Mouse (Mus musculus) forebrain, embryonic 13.5 days (tissue): ENCODE measurements around the gene Ypel3. TPM values are rescaled to one million over a fixed set of nuclear protein-coding genes. Genes with fewer than 3 reads are reported as not detected.

ENCODE experiments used
- ATAC-seq: fragments of 200-750 bp; cut with Nextera tagmentation; 2 replicates; pipeline ENCODE4 v1.8.0; 2017
- H3K27ac ChIP-seq: fragments of 300-500 bp; sonication (generic); 2 replicates; pipeline ENCODE4 v1.5.1; 2015; ENCODE audit warnings: inconsistent platforms, mild to moderate bottlenecking, moderate library complexity
- H3K27me3 ChIP-seq: fragments of 300-500 bp; sonication (generic); 2 replicates; pipeline ENCODE4 v1.6.1; 2015; ENCODE audit warnings: mild to moderate bottlenecking, inconsistent platforms
- H3K36me3 ChIP-seq: fragments of 300-500 bp; sonication (generic); 2 replicates; pipeline ENCODE4 v1.6.1; 2015; ENCODE audit warnings: mild to moderate bottlenecking, inconsistent platforms; ENCODE audit not compliant: poor library complexity, severe bottlenecking
- H3K4me1 ChIP-seq: fragments of 300-500 bp; sonication (generic); 2 replicates; pipeline ENCODE4 v1.6.1; 2015; ENCODE audit warnings: inconsistent platforms
- H3K4me2 ChIP-seq: fragments of 300-500 bp; sonication (generic); 2 replicates; pipeline ENCODE4 v1.6.1; 2015; ENCODE audit warnings: inconsistent platforms, mild to moderate bottlenecking, moderate library complexity
- H3K4me3 ChIP-seq: fragments of 300-500 bp; sonication (generic); 2 replicates; pipeline ENCODE4 v1.5.1; 2015; ENCODE audit warnings: mild to moderate bottlenecking, inconsistent platforms
- H3K9ac ChIP-seq: fragments of 300-500 bp; sonication (generic); 2 replicates; pipeline ENCODE4 v1.6.1; 2015; ENCODE audit warnings: mild to moderate bottlenecking, inconsistent platforms
- H3K9me3 ChIP-seq: fragments of 300-500 bp; sonication (generic); replicated peaks from 2 replicates; pipeline ENCODE4 v1.6.1; 2016; ENCODE audit warnings: inconsistent platforms
- WGBS: fragments of 180-500 bp; shearing (Covaris S2); methylation state at CpG from one replicate; pipeline ENCODE4 v1.1.7; 2015; 5-methylcytosine and 5-hydroxymethylcytosine counted together
- polyA plus RNA-seq: library from polyadenylated mRNA; unstranded; fragments of >200 nt; fragmentation: Nextera tagmentation; extraction: Ambion mirVana; gene quantifications from 2 replicates; pipeline ENCODE4 v1.2.1, GENCODE M21; 2015

The Ypel3 gene
- polyA plus RNA-seq, 1 experiment from 2014 or later, result 143 TPM

GRCm38 (mm10) chr7:126807405-126807804 is 30.6 kb downstream of the Ypel3 start:
- Histone ChIP-seq H3K27ac (no peak overlapping the region), H3K4me2 (peak overlapping the region; percentile 88), H3K9me3 (no peaks in the 10 kb centered on the region), H3K9ac (peak overlapping the region; percentile 92), H3K4me1 (peaks cover 23% of the 10 kb centered on the region), H3K4me3 (peak overlapping the region; percentile 75; the same call in 1 of the 2 replicates), H3K36me3 (peaks cover 29% of the 10 kb centered on the region; the same call in 1 of the 2 replicates), H3K27me3 (no peaks in the 10 kb centered on the region)
- ATAC-seq, result no peak
- WGBS, result 78% methylated on average over 4 of the region's 4 CpGs

- 2% methylated on average over 43 of the region's 43 CpGs for WGBS
- H3K9ac ChIP-seq, result peak overlapping the region; percentile 92
- peak; percentile 97 for ATAC-seq
- peak overlapping the region; percentile 75 for H3K4me3 ChIP-seq
- no peaks in the 10 kb centered on the region for H3K27me3 ChIP-seq
- H3K27ac ChIP-seq, result peak overlapping the region; percentile 80
- H3K9me3 ChIP-seq, result no peaks in the 10 kb centered on the region
- peaks cover 23% of the 10 kb centered on the region for H3K4me1 ChIP-seq
- H3K4me2 ChIP-seq, result peak overlapping the region; percentile 88
- H3K36me3 ChIP-seq, result peaks cover 14% of the 10 kb centered on the region; the same call in 1 of the 2 replicates
Observed at GRCm38 (mm10) chr7:126808703-126809455, 32.1 kb downstream of the Ypel3 start.

- 62% methylated on average over 5 of the region's 5 CpGs for WGBS
Observed at GRCm38 (mm10) chr7:126809723-126810369, 33.1 kb downstream of the Ypel3 start.

GRCm38 (mm10) chr7:126815726-126816222 is 39.0 kb downstream of the Ypel3 start:
- Histone ChIP-seq H3K9ac (no peak overlapping the region), H3K27ac (no peak overlapping the region), H3K36me3 (no peaks in the 10 kb centered on the region), H3K4me1 (no peaks in the 10 kb centered on the region), H3K27me3 (no peaks in the 10 kb centered on the region; the same call in 1 of the 2 replicates), H3K4me3 (no peak overlapping the region), H3K4me2 (no peak overlapping the region), H3K9me3 (no peaks in the 10 kb centered on the region; the same call in 1 of the 2 replicates)
- 56% methylated on average over 8 of the region's 8 CpGs for WGBS
- no peak for ATAC-seq

More at GRCm38 (mm10) chr7:126809723-126810369, 33.1 kb downstream of the Ypel3 start:
- Histone ChIP-seq H3K36me3 (peaks cover 6% of the 10 kb centered on the region; the same call in 1 of the 2 replicates), H3K4me1 (peaks cover 23% of the 10 kb centered on the region), H3K27me3 (no peaks in the 10 kb centered on the region), H3K9me3 (no peaks in the 10 kb centered on the region), H3K9ac (peak overlapping the region; percentile 92; the same call in 1 of the 2 replicates), H3K27ac (no peak overlapping the region), H3K4me2 (peak overlapping the region; percentile 88; the same call in 1 of the 2 replicates), H3K4me3 (no peak overlapping the region)
- ATAC-seq, result no peak

- Histone ChIP-seq H3K36me3 (no peaks in the 10 kb centered on the region), H3K4me2 (no peak overlapping the region), H3K27me3 (no peaks in the 10 kb centered on the region; the same call in 1 of the 2 replicates), H3K9ac (no peak overlapping the region), H3K4me1 (no peaks in the 10 kb centered on the region), H3K4me3 (no peak overlapping the region), H3K27ac (no peak overlapping the region), H3K9me3 (no peaks in the 10 kb centered on the region; the same call in 1 of the 2 replicates)
- 87% methylated on average over 8 of the region's 8 CpGs for WGBS
- no peak for ATAC-seq
Observed at GRCm38 (mm10) chr7:126816494-126816893, 39.7 kb downstream of the Ypel3 start.

- no peaks in the 10 kb centered on the region; the same call in 1 of the 2 replicates for H3K9me3 ChIP-seq
- WGBS, result 83% methylated on average over 7 of the region's 7 CpGs
- no peak overlapping the region for H3K4me2 ChIP-seq
- H3K27ac ChIP-seq, result no peak overlapping the region
- H3K27me3 ChIP-seq, result no peaks in the 10 kb centered on the region; the same call in 1 of the 2 replicates
- no peaks in the 10 kb centered on the region for H3K36me3 ChIP-seq
- H3K4me1 ChIP-seq, result peaks cover 7% of the 10 kb centered on the region
- H3K4me3 ChIP-seq, result no peak overlapping the region
- no peak overlapping the region for H3K9ac ChIP-seq
- ATAC-seq, result no peak
Observed at GRCm38 (mm10) chr7:126817595-126817994, 40.8 kb downstream of the Ypel3 start.

- H3K9ac ChIP-seq, result no peak overlapping the region
- ATAC-seq, result no peak
- no peak overlapping the region for H3K4me3 ChIP-seq
- H3K4me1 ChIP-seq, result peaks cover 15% of the 10 kb centered on the region
- no peaks in the 10 kb centered on the region; the same call in 1 of the 2 replicates for H3K9me3 ChIP-seq
- 35% methylated on average over 1 of the region's 1 CpGs for WGBS
- no peaks in the 10 kb centered on the region; the same call in 1 of the 2 replicates for H3K27me3 ChIP-seq
- H3K36me3 ChIP-seq, result no peaks in the 10 kb centered on the region
- H3K27ac ChIP-seq, result no peak overlapping the region
- H3K4me2 ChIP-seq, result no peak overlapping the region
Observed at GRCm38 (mm10) chr7:126818818-126819217, 42.1 kb downstream of the Ypel3 start.

- Histone ChIP-seq H3K4me2 (peak overlapping the region; percentile 76), H3K27ac (peak overlapping the region; percentile 78), H3K9me3 (no peaks in the 10 kb centered on the region; the same call in 1 of the 2 replicates), H3K27me3 (no peaks in the 10 kb centered on the region; the same call in 1 of the 2 replicates), H3K4me3 (0 out of 2 replicates have a peak overlapping the region, but pooled peaks have one; percentile 69), H3K36me3 (no peaks in the 10 kb centered on the region), H3K9ac (peak overlapping the region; percentile 83), H3K4me1 (peaks cover 41% of the 10 kb centered on the region)
- peak; percentile 28; the same call in 1 of the 2 replicates for ATAC-seq
- 25% methylated on average over 7 of the region's 7 CpGs for WGBS
Observed at GRCm38 (mm10) chr7:126821835-126822511, 45.2 kb downstream of the Ypel3 start.

GRCm38 (mm10) chr7:126822741-126823140 is 46.0 kb downstream of the Ypel3 start:
- peak overlapping the region; percentile 69 for H3K4me3 ChIP-seq
- H3K27me3 ChIP-seq, result no peaks in the 10 kb centered on the region
- peaks cover 46% of the 10 kb centered on the region for H3K4me1 ChIP-seq
- no peaks in the 10 kb centered on the region for H3K36me3 ChIP-seq
- H3K27ac ChIP-seq, result peak overlapping the region; percentile 78
- no peaks in the 10 kb centered on the region; the same call in 1 of the 2 replicates for H3K9me3 ChIP-seq
- H3K9ac ChIP-seq, result peak overlapping the region; percentile 83
- 18% methylated on average over 9 of the region's 9 CpGs for WGBS
- H3K4me2 ChIP-seq, result peak overlapping the region; percentile 76
- peak; percentile 41 for ATAC-seq

GRCm38 (mm10) chr7:126823202-126823711 is 46.5 kb downstream of the Ypel3 start:
- Histone ChIP-seq H3K4me2 (peak overlapping the region; percentile 76), H3K36me3 (no peaks in the 10 kb centered on the region), H3K9ac (peak overlapping the region; percentile 83), H3K27ac (peak overlapping the region; percentile 78), H3K9me3 (no peaks in the 10 kb centered on the region; the same call in 1 of the 2 replicates), H3K27me3 (no peaks in the 10 kb centered on the region), H3K4me3 (peak overlapping the region; percentile 69), H3K4me1 (peaks cover 46% of the 10 kb centered on the region)
- 0% methylated on average over 6 of the region's 19 CpGs for WGBS
- ATAC-seq, result peak; percentile 80

- H3K4me2 ChIP-seq, result peak overlapping the region; percentile 76
- H3K9me3 ChIP-seq, result no peaks in the 10 kb centered on the region; the same call in 1 of the 2 replicates
- peak overlapping the region; percentile 78 for H3K27ac ChIP-seq
- peaks cover 46% of the 10 kb centered on the region for H3K4me1 ChIP-seq
- no peak for ATAC-seq
- H3K27me3 ChIP-seq, result no peaks in the 10 kb centered on the region
- peaks cover 5% of the 10 kb centered on the region for H3K36me3 ChIP-seq
- peak overlapping the region; percentile 83 for H3K9ac ChIP-seq
- 4% methylated on average over 10 of the region's 10 CpGs for WGBS
- peak overlapping the region; percentile 69 for H3K4me3 ChIP-seq
Observed at GRCm38 (mm10) chr7:126823940-126824339, 47.2 kb downstream of the Ypel3 start.
